Mouse (Mus musculus): ENCODE measurements at regions not wholly inside any gene's neighbourhood (a gene's known extent, or its start where the extent isn't known, plus 50 kb on each side); places are given as distances from the start of the nearest gene placed in this dataset.

- TF ChIP-seq CTCF (IDR thresholded peaks at IDR 0.05; ENCODE audit: low read depth, low read length) (no peak), GATA1 (IDR thresholded peaks at IDR 0.05; ENCODE audit: borderline replicate concordance, low read length) (no peak), TAL1 (conservative IDR thresholded peaks at IDR 0.05; ENCODE audit: low read depth, low read length) (no peak), POLR2AphosphoS5 (IDR thresholded peaks at IDR 0.05; ENCODE audit: insufficient replicate concordance, low read depth, low read length) (no peak), GATA2 (IDR thresholded peaks at IDR 0.05; ENCODE audit: borderline replicate concordance, low read depth, low read length) (no peak)
Measured at GRCm38 (mm10) chr3:79996803-79997202, 112.5 kb downstream of the Fam198b start.

Measured in G1E (cell line).